Mouse (Mus musculus) ES-Bruce4 (cell line): ENCODE measurements at regions not wholly inside any gene's neighbourhood (a gene's known extent, or its start where the extent isn't known, plus 50 kb on each side); places are given as distances from the start of the nearest gene placed in this dataset.

Source experiments
- H3K27ac ChIP-seq: 2 replicates; pipeline ENCODE4 v1.5.1; 2012; ENCODE audit warnings: low read length, inconsistent platforms; ENCODE audit not compliant: insufficient read depth
- H3K27me3 ChIP-seq: 2 replicates; pipeline ENCODE4 v1.6.1; 2012; ENCODE audit warnings: mild to moderate bottlenecking, low read length, inconsistent platforms; ENCODE audit not compliant: control insufficient read depth, poor library complexity, insufficient read depth, severe bottlenecking
- H3K36me3 ChIP-seq: 2 replicates; pipeline ENCODE4 v1.6.1; 2012; ENCODE audit warnings: inconsistent platforms, mild to moderate bottlenecking, low read length, moderate library complexity; ENCODE audit not compliant: control insufficient read depth, poor library complexity, insufficient read depth, severe bottlenecking
- H3K4me1 ChIP-seq: one replicate; pipeline ENCODE4 v1.8.1; 2011; ENCODE audit warnings: low read length; ENCODE audit not compliant: control insufficient read depth, insufficient read depth
- H3K4me3 ChIP-seq: 2 replicates; pipeline ENCODE4 v1.5.1; 2011; ENCODE audit warnings: low read depth, mild to moderate bottlenecking, low read length
- H3K9ac ChIP-seq: 2 replicates; pipeline ENCODE4 v1.6.1; 2012; ENCODE audit warnings: low read depth, mild to moderate bottlenecking, inconsistent platforms; ENCODE audit not compliant: poor library complexity, severe bottlenecking
- H3K9me3 ChIP-seq: replicated peaks from 2 replicates; pipeline ENCODE4 v1.6.1; 2012; ENCODE audit warnings: mild to moderate bottlenecking, low read length, inconsistent platforms; ENCODE audit not compliant: control insufficient read depth, poor library complexity, insufficient read depth, severe bottlenecking
- CTCF ChIP-seq: IDR thresholded peaks from one replicate; pipeline ENCODE4 v1.8.1; 2011; ENCODE audit warnings: low read depth, low read length
- EP300 ChIP-seq: IDR thresholded peaks from 2 replicates; pipeline ENCODE4 v1.6.1; 2011; ENCODE audit warnings: low read depth, low read length; ENCODE audit not compliant: insufficient read depth
- POLR2A ChIP-seq: IDR thresholded peaks from one replicate; pipeline ENCODE4 v1.8.1; 2011; ENCODE audit warnings: low read length; ENCODE audit not compliant: insufficient read depth

DNA sequence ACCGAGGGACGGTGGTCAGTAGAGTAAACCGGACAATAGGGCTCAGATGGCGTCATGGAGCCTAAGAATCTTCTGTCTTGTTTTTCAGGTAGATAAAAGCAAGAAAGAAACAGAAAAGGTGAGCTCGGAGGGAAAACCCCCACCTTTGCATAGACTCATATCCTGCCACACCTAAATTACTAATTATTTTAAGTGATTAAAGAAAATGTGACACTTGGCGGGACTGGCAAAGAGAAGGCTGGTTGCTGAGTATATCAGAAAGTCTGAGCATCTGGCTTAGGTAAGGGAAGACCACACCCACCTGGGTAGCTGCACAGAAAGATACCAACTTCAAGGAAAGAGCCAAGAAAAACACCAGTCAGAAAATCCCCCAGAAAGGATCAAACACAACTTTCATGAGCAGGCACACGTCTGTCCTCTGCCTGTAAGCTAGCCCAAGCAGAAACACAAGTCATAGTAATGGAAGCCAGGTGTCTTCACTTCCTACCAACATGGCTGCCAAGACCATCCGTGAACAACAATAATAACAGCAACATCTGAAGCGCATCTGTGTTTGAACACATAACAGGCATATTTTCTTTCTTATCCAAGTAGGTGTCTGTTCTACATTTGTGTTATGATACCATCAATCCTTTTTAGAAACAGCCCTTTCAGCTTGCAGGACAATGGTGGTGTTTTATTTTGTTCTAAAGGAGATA lies 198.3 kb upstream of the Jarid2 start:
- Histone ChIP-seq H3K4me3 (no peak overlapping the region), H3K36me3 (no peaks in the 10 kb centered on the region), H3K27me3 (no peaks in the 10 kb centered on the region), H3K27ac (no peak overlapping the region), H3K9me3 (no peaks in the 10 kb centered on the region), H3K4me1 (no peaks in the 10 kb centered on the region), H3K9ac (no peak overlapping the region)
- no peak for TF ChIP-seq EP300
- no peak for TF ChIP-seq CTCF
- TF ChIP-seq POLR2A = no peak

DNA sequence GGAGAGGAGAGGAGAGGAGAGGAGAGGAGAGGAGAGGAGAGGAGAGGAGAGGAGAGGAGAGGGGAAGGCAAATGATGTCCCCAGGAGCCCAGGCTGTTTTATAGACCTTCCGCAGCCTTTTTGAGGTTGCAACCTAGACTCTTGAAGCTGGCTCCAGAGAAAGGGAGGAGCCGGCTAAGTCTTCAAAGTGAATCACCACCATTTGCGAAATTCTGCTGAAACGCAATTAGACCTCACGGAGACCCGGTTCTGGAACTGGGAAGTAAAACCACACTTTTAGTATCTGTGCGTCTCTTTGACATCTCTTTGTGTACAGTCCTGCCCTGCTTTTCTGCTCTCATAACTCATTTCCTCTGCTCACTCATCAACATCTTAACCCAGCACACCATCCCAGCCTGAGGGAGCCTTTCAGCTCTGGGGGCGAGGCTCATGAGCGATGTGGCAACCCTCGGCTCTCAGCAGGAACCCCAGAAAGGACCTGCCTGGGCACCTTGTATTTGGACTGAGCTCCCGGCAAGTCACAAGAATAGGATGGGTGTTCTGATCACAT lies 196.6 kb upstream of the Jarid2 start:
- no peaks in the 10 kb centered on the region for H3K27me3 ChIP-seq
- no peak overlapping the region for H3K27ac ChIP-seq
- H3K4me1 ChIP-seq = no peaks in the 10 kb centered on the region
- H3K9ac ChIP-seq = no peak overlapping the region
- no peaks in the 10 kb centered on the region for H3K9me3 ChIP-seq
- no peak overlapping the region for H3K4me3 ChIP-seq
- TF ChIP-seq POLR2A (no peak), EP300 (no peak), CTCF (no peak)
- H3K36me3 ChIP-seq = no peaks in the 10 kb centered on the region

DNA sequence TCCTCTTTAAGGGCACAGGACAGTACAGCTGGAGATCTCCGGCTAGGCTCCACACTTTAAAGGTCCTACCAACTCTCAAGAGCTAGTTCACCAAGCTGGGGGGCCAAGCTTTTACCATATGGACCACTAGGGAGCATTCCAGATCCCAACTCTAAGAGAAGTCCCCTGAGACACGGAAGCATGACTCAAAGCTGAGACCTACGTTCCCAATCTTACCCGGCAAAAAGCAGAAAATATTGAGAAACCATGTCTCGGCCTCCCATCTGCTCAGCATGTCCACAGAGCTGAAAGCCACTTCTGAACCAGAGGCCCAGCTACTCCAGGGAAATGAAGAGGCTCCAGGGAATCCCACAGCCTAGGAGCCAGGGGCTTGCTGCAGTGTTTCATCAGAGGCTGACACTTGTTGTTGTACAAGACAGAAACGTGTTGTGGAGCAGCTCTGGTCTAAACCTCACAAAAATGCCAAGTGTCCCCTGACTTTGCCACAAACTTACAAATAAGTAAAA lies 194.6 kb upstream of the Jarid2 start:
- no peak overlapping the region for H3K27ac ChIP-seq
- no peaks in the 10 kb centered on the region for H3K27me3 ChIP-seq
- no peak overlapping the region for H3K4me3 ChIP-seq
- no peak for TF ChIP-seq POLR2A
- TF ChIP-seq EP300 = no peak
- no peaks in the 10 kb centered on the region for H3K9me3 ChIP-seq
- H3K9ac ChIP-seq = no peak overlapping the region
- no peaks in the 10 kb centered on the region for H3K36me3 ChIP-seq
- no peaks in the 10 kb centered on the region for H3K4me1 ChIP-seq

DNA sequence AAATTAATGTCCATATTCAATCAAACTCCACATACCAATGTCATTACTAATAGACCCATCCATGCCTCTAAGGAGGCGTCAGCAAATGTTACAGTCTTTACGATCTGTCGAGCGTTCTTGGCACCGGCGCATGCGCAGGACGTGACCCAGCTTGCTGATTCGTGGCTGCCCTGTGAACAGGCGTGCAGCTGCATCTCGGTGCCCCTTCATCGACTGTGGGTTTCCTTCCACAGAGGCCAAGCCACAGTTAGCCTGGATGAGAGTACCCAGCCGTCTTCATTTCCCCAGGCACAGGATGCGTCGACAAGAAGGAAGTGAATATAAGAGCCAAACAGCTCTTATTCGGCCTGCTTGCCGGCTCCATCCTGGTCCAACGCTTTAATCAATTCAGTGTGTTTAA lies 193.8 kb upstream of the Jarid2 start:
- H3K4me1 ChIP-seq = no peaks in the 10 kb centered on the region
- H3K27ac ChIP-seq = no peak overlapping the region
- no peak overlapping the region for H3K9ac ChIP-seq
- H3K4me3 ChIP-seq = no peak overlapping the region
- no peaks in the 10 kb centered on the region for H3K9me3 ChIP-seq
- H3K27me3 ChIP-seq = no peaks in the 10 kb centered on the region
- TF ChIP-seq EP300 = no peak
- TF ChIP-seq CTCF = no peak
- no peak for TF ChIP-seq POLR2A
- H3K36me3 ChIP-seq = no peaks in the 10 kb centered on the region

DNA sequence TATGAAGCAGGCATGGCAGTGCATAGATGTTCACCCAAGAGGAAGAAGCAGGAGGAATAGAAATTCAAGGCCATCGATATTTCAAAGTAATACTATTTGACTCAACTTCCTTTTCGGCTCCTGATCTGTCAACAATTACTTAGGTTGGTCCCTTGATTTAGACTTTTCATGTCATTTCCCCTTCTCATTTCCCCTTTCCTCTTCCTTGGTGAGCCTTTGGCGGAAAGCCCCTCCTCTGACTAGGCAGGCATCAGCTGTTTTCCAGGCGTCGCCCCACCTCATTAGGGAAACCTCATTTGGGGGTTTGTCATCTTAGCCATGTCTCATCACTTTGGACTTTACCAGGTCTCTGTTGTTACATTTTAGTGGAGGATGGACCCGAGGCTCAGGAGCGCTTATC lies 191.0 kb upstream of the Jarid2 start:
- no peaks in the 10 kb centered on the region for H3K4me1 ChIP-seq
- H3K9ac ChIP-seq = no peak overlapping the region
- TF ChIP-seq CTCF = no peak
- no peak for TF ChIP-seq POLR2A

DNA sequence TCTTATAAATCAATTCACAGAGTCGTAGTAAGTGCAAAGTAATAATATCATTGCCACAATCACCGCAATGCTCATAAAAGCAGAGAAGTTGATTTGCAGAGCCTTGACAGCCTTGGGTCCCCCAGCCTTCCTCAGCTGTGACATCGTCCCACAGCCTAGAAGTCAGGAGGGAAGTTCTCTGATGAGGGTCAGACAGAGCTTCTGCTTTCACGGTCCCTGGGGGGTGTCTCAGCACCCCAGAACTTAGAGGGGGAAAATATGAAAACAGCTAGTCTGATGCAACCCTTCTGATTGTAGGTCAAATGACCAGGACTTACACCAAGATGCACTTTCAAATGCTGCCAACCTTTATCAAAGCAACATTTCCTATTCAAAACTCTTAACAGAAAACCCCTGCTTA lies 188.9 kb upstream of the Jarid2 start:
- no peak overlapping the region for H3K4me3 ChIP-seq
- TF ChIP-seq CTCF (no peak), POLR2A (no peak), EP300 (no peak)
- no peak overlapping the region for H3K9ac ChIP-seq
- H3K27me3 ChIP-seq = no peaks in the 10 kb centered on the region
- no peak overlapping the region for H3K27ac ChIP-seq
- no peaks in the 10 kb centered on the region for H3K4me1 ChIP-seq
- H3K36me3 ChIP-seq = no peaks in the 10 kb centered on the region
- no peaks in the 10 kb centered on the region for H3K9me3 ChIP-seq

More for the DNA sequence above, 191.0 kb upstream of the Jarid2 start:
- Histone ChIP-seq H3K27me3 (no peaks in the 10 kb centered on the region), H3K9me3 (no peaks in the 10 kb centered on the region), H3K4me3 (no peak overlapping the region), H3K27ac (no peak overlapping the region), H3K36me3 (no peaks in the 10 kb centered on the region)
